Mouse (Mus musculus) embryo, embryonic 11.5 days (tissue): ENCODE measurements around the gene Strip2.
A peak's percentile ranks its signal among the peaks of the same experiment; 100 is the strongest.

Source experiments
- DNase-seq: peaks from one replicate; pipeline ENCODE4 v3.0.0-alpha.2; 2012; ENCODE audit warnings: low read depth, low spot score

Gene Strip2

DNA sequence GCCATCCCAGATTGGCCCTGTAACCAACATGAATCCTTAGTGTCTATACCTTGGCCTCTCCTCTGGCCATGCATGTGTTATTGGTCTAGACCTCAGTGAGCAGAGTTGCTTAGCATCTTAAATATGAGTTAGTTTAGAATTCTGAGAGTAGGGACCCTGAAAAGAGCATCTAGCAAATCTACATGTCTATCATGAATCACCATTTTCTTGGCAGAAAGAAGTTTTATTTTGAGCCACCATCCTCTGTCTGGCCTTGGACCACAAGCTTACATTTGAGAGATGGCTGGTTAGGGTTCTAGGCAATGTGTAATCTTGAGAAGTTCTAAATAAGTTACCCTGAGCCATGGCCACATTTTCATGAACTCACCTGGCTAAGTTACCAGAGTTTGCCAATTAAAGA is 13.3 kb downstream of the Strip2 start:
- DNase-seq, result no peak

DNA sequence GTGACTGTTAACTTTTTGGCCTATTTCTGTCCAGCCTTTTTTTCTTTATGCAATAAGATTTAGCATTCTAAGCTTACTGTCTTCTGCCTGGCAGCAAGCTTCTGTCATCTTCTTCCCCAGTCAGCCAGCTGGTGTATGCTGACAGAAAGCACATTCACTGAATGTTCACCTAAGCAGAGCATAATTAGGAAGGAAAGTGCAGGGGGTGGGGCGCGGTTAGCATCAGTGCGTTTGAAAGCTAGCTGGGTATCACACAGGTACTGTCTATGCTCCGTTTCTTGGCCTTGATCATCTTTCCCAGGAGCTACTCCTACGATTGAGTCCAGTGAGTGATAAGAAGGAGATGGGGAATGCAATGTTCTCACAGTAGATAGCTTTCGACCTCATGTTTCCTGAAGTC is 13.9 kb downstream of the Strip2 start:
- no peak for DNase-seq

DNA sequence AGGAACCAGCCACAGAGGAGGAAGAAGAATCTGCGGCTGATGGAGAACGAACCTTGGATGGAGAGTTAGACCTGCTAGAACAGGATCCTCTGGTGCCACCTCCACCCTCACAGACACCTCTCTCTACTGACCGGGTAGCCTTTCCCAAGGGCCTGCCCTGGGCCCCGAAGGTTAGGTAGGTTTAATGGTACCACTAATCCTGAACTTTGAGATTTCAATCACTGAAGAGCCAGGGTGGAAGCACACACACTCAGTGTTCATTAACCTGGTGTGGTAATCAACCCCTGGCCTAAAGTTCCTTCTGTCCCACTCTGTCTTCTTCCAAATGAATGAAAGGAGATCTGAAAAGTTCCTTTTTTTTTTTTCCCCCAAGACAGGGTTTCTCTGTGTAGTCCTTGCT is 14.4 kb downstream of the Strip2 start:
- DNase-seq, result no peak

- DNase-seq, result no peak
These were observed 18.9 kb downstream of the Strip2 start for GRCm38 (mm10) chr6:29935741-29936140.

DNA sequence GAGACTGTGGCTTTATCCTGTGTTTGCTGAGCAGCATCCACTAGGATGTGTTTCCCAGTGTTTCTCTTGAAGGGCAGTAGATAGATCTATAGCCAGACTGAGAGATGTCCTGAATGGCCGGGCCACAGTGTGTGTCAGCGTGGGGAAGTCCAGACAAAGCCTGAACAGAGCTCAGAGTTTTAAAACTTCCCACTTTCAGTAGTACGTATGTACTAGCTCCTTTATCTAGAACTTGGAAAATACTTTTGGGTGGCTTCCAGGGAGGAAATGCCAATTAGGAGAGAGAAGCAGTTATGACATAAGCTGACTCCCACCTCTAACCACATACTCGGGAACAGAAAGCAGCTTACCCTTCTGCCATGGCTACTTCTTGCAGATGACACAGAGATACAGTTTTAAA is 23.6 kb downstream of the Strip2 start:
- DNase-seq, result no peak

DNA sequence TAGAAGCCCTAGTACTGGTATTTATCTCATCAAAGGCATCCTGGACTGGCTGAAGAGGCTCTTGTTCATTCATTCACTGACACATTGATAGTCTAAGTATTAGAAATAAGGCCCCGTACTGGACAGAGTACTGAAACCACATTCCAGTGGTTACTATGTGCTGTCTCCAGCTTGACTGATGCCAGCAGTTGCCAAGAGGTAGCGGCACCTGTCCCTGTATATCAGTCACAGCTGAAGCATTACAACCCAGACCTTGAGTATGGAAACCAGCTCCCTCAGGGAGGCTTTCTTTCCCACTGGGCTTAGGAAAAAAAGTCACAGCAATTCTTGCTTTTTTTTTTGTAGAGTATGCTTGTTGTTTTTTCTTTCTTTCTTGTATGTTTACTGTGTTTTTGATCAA is 24.2 kb downstream of the Strip2 start:
- no peak for DNase-seq

- DNase-seq, result no peak
These were observed 27.7 kb downstream of the Strip2 start for GRCm38 (mm10) chr6:29944465-29944864.

- DNase-seq, result no peak
These were observed 29.8 kb downstream of the Strip2 start for GRCm38 (mm10) chr6:29946568-29946967.

- no peak for DNase-seq
These were observed 31.0 kb downstream of the Strip2 start for GRCm38 (mm10) chr6:29947823-29948222.

DNA sequence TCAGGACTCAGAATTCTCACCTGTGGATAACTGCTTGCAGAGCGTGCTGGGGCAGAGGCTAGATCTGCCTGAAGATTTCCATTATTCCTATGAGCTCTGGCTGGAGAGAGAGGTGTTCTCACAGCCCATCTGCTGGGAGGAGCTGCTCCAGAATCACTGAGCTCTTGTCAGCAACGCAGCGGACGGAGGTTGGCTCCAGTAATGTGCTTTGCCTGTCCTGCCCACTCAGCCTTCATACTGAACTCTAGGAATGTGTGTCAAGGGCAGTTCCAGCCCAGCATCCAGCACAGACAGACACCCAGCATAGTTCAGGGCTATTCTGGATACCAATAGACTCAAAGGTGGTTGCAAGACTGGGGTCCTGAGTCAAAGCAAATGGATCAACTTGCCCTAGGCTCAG is 39.9 kb downstream of the Strip2 start:
- DNase-seq, result no peak

- DNase-seq, result no peak
These were observed 41.9 kb downstream of the Strip2 start for GRCm38 (mm10) chr6:29958669-29959068.

DNA sequence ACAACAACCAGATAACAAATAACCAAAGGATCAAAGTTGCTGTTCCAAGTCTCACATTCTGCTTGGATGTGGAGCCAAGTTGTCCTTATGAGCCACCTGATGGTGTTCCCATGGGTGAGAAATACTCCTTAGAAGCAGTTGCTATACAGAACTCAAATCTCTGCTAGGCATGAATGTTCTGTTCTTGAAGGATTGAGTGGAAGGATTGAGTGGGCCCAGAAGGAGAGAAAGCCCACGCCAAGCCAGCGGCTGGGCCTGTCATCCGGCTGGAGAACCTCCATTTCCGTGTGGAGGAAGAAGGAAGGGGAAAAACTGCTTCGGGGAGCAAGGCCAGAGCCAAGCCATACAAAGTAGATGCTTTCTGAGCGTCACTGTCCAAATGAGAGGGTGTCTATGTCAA is 44.3 kb downstream of the Strip2 start:
- DNase-seq, result no peak

DNA sequence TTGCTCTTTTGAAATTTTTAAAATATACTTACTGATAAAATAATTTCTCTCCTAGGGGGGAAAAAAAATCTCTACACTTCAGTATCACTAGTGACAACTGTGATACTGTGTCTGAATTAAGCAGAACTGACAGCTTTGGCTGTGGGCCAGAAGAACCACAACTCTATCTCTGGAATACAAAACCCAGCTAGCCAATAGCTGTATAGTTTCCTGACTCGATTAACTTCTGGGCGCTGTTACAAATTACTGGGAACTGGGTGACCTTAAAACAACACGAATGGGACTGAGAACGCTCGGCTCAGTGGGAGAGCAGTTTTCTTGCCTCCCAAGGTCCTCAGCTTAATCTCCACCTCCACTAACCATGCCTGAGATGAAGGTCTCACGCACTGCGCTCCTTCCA is 51.1 kb downstream of the Strip2 start:
- no peak for DNase-seq

- no peak for DNase-seq
These were observed 56.5 kb downstream of the Strip2 start for GRCm38 (mm10) chr6:29973341-29973740.

GRCm38 (mm10) chr6:29974836-29975235 is 58.0 kb downstream of the Strip2 start:
- DNase-seq, result no peak

GRCm38 (mm10) chr6:29980461-29980860 is 63.6 kb downstream of the Strip2 start:
- no peak for DNase-seq

GRCm38 (mm10) chr6:29981797-29982196 is 65.0 kb downstream of the Strip2 start:
- DNase-seq, result no peak

- DNase-seq, result peak; percentile 67
These were observed 68.3 kb downstream of the Strip2 start for GRCm38 (mm10) chr6:29985058-29985498.

DNA sequence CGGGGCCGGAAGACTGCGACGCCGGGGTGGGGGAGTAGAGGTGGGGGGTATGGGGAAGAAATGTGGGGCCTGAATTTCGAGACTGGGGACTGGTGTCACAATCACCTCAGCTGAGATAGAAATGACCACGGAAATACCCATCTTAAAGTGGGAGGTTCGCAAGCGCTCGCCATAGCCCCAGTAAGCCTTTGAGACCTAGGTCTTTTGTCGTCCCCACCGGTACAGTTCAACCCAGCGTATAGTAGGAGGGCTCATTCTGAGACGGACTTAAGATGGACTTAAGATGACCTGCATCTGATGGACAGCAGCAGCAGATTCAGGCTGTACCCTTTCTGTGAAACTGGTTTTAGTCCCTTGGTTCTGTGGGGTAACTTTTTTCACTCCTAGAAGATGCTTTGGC is 68.7 kb downstream of the Strip2 start:
- DNase-seq, result no peak

DNA sequence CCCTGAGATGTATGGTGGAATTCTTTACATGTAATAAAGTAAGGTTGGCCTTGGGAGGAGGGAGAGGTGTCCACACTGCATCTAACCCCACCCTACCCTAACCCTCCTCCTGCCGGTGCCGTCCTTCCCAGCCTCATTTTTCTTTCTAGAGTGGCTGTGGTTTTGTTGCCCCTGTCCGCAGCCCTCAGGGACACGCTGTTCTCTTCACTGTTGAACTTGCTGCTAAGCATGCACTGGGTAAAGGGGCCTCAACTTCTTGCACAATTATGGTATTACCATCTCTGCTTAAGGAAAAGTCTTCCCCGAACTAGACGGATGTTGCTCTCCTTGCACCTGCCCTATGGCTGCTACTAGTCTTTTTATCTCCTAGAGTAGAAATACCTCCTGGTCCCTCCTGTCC is 69.2 kb downstream of the Strip2 start:
- no peak for DNase-seq

- DNase-seq, result no peak
These were observed 70.4 kb downstream of the Strip2 start for GRCm38 (mm10) chr6:29987246-29987645.

DNA sequence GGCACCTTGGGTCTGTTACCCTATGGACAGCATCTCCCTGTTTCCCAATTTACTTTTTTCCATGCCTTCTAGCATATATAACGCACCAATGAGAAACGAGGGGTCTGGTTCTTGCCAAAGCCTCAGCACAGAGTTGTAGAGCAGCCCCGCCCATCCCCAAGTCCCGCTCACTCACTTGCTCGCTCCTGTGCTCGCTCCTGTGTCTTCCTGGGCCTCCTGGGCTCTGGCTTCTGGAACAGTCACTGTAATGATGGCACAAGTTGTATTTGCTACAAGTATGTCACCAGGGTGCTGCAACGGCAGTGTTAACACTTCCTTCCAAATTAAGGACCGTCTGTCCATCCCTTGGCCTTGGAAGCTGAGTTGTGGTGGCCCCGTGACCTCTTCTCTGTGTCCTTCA is 81.3 kb downstream of the Strip2 start:
- DNase-seq, result no peak

DNA sequence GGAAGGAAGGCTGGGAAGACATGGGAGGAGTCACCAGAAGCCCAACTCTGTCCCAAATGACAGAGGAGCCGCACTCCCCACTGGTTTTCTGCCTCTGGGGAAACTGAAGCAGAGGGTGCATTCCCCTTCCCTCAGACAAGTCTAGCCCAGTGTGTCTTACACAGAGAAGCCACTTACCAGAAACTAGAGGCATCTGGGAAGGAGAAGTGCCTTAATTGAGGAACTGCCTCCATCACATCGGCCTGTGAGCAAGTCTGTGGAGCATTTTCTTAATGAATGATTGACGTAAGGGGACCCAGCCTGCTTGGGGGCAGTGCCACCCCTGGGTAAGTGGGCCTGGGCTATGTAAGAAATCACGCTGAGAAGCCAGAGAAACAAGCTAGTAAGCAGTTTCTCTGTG is 82.0 kb downstream of the Strip2 start:
- no peak for DNase-seq

GRCm38 (mm10) chr6:30002628-30003027 is 85.8 kb downstream of the Strip2 start:
- no peak for DNase-seq

- no peak for DNase-seq
These were observed 89.0 kb downstream of the Strip2 start for GRCm38 (mm10) chr6:30005851-30006250.
